Mouse (Mus musculus) bone marrow, adult 2 months (tissue): ENCODE data around the gene Apc2. TPM values are rescaled to one million over a fixed set of nuclear protein-coding genes. Genes with fewer than 3 reads are reported as not detected.

ENCODE experiments used
- H3K27ac ChIP-seq: fragments of 200-500 bp; 2 replicates; pipeline ENCODE4 v1.5.1; 2012; ENCODE audit warnings: low read depth, mild to moderate bottlenecking, control low read depth, inconsistent platforms, low read length; ENCODE audit not compliant: control insufficient read depth, poor library complexity, insufficient read depth
- H3K4me1 ChIP-seq: fragments of 200-500 bp; 2 replicates; pipeline ENCODE4 v1.6.1; 2011; ENCODE audit warnings: low read length; ENCODE audit not compliant: control insufficient read depth, insufficient read depth
- H3K4me3 ChIP-seq: fragments of 200-500 bp; replicated peaks from 2 replicates; pipeline ENCODE3; 2011; ENCODE audit warnings: mild to moderate bottlenecking, low read depth, low read length, control low read depth; ENCODE audit not compliant: control insufficient read depth
- CTCF ChIP-seq: fragments of 200-500 bp; IDR thresholded peaks from 2 replicates; pipeline ENCODE4 v1.5.1; 2011; ENCODE audit warnings: low read length, control low read depth; ENCODE audit not compliant: control insufficient read depth, insufficient read depth
- POLR2A ChIP-seq: fragments of 200-500 bp; IDR thresholded peaks from 2 replicates; pipeline ENCODE4 v1.6.1; 2011; ENCODE audit warnings: low read depth, mild to moderate bottlenecking, control low read depth, low read length, borderline replicate concordance; ENCODE audit not compliant: control insufficient read depth
- WGBS: fragments of 180-500 bp; shearing (Covaris S2); methylation state at CpG from one replicate; pipeline ENCODE4 v1.1.7; 2018; 5-methylcytosine and 5-hydroxymethylcytosine counted together
- polyA plus RNA-seq: library from polyadenylated mRNA; stranded (reverse); fragments of >200 nt; gene quantifications from 2 replicates; pipeline ENCODE4 v1.2.4, GENCODE M21; 2011; ENCODE audit warnings: low replicate concordance; ENCODE audit not compliant: missing spikeins, insufficient read depth, insufficient read length

The Apc2 gene
- polyA plus RNA-seq, 1 experiment = 0.17 TPM

GRCm38 (mm10) chr10:80314494-80315001, 18.8 kb downstream of the Apc2 start:
- no peak overlapping the region for H3K27ac ChIP-seq
- H3K4me3 ChIP-seq = no peak overlapping the region
- TF ChIP-seq CTCF (no peak), POLR2A (no peak)
- 65% methylated on average over 16 of the region's 16 CpGs for WGBS
- peaks cover 4% of the 10 kb centered on the region for H3K4me1 ChIP-seq

- Histone ChIP-seq H3K27ac (no peak overlapping the region), H3K4me1 (peaks cover 4% of the 10 kb centered on the region), H3K4me3 (no peak overlapping the region)
- TF ChIP-seq CTCF = no peak
- no peak for TF ChIP-seq POLR2A
- 56% methylated on average over 27 of the region's 27 CpGs for WGBS
Observed at GRCm38 (mm10) chr10:80315315-80315714, 19.5 kb downstream of the Apc2 start.

GRCm38 (mm10) chr10:80316359-80316781, 20.6 kb downstream of the Apc2 start:
- Histone ChIP-seq H3K27ac (no peak overlapping the region), H3K4me3 (no peak overlapping the region), H3K4me1 (peaks cover 10% of the 10 kb centered on the region)
- TF ChIP-seq CTCF = no peak
- WGBS = 54% methylated on average over 11 of the region's 11 CpGs

- no peak overlapping the region for H3K27ac ChIP-seq
- H3K4me3 ChIP-seq = no peak overlapping the region
- TF ChIP-seq POLR2A (no peak), CTCF (no peak)
- H3K4me1 ChIP-seq = peaks cover 10% of the 10 kb centered on the region
- WGBS = 34% methylated on average over 10 of the region's 10 CpGs
Observed at GRCm38 (mm10) chr10:80317011-80317410, 21.2 kb downstream of the Apc2 start.

- under 1% methylated on average over 34 of the region's 34 CpGs for WGBS
- Histone ChIP-seq H3K27ac (peak within 1 kb of the TSS; percentile 78), H3K4me3 (peak within 1 kb of the TSS; percentile 92), H3K4me1 (peaks cover 10% of the 10 kb centered on the region)
- no peak for TF ChIP-seq CTCF
- peak; percentile 91 for TF ChIP-seq POLR2A
Observed at GRCm38 (mm10) chr10:80320340-80320760, 24.6 kb downstream of the Apc2 start, which contains the start of gene 2310011J03Rik. TSS of gene 2310011J03Rik (minus strand) at chr10:80320537.

- Histone ChIP-seq H3K4me1 (peaks cover 10% of the 10 kb centered on the region), H3K4me3 (no peak overlapping the region), H3K27ac (no peak overlapping the region)
- 45% methylated on average over 6 of the region's 6 CpGs for WGBS
- TF ChIP-seq POLR2A = no peak
- TF ChIP-seq CTCF = no peak
Observed at GRCm38 (mm10) chr10:80321014-80321669, 25.4 kb downstream of the Apc2 start.

- Histone ChIP-seq H3K4me1 (peaks cover 9% of the 10 kb centered on the region), H3K4me3 (no peak overlapping the region), H3K27ac (no peak overlapping the region)
- 90% methylated on average over 21 of the region's 21 CpGs for WGBS
- no peak for TF ChIP-seq POLR2A
- TF ChIP-seq CTCF = no peak
Observed at GRCm38 (mm10) chr10:80321670-80322581, 26.1 kb downstream of the Apc2 start.

GRCm38 (mm10) chr10:80322811-80323211, 27.0 kb downstream of the Apc2 start:
- Histone ChIP-seq H3K4me3 (peak overlapping the region; percentile 82), H3K27ac (no peak overlapping the region), H3K4me1 (peaks cover 8% of the 10 kb centered on the region)
- TF ChIP-seq POLR2A (peak; percentile 26; the same call in 1 of the 2 replicates), CTCF (no peak)
- under 1% methylated on average over 28 of the region's 28 CpGs for WGBS
